Mouse (Mus musculus) embryonic facial prominence, embryonic 14.5 days (tissue): ENCODE measurements around the gene Mical1. TPM values are rescaled to one million over a fixed set of nuclear protein-coding genes. Genes with fewer than 3 reads are reported as not detected.

Experiments used
- ATAC-seq: fragments of 200-750 bp; cut with Nextera tagmentation; 2 replicates; pipeline ENCODE4 v1.8.0; 2017; ENCODE audit warnings: low read depth, moderate number of reproducible peaks, moderate TSS enrichment
- DNase-seq: peaks from one replicate; pipeline ENCODE4 v3.0.0-alpha.2; 2015; ENCODE audit warnings: low spot score
- H3K27ac ChIP-seq: fragments of 300-500 bp; sonication (generic); replicated peaks from 2 replicates; pipeline ENCODE4 v1.5.1; 2014; ENCODE audit warnings: low read depth, mild to moderate bottlenecking, low read length, moderate library complexity
- H3K27me3 ChIP-seq: fragments of 300-500 bp; sonication (generic); replicated peaks from 2 replicates; pipeline ENCODE4 v1.6.1; 2014; ENCODE audit warnings: low read length; ENCODE audit not compliant: control insufficient read depth, insufficient read depth
- H3K36me3 ChIP-seq: fragments of 300-500 bp; sonication (generic); 2 replicates; pipeline ENCODE4 v1.6.1; 2014; ENCODE audit warnings: low read length, mixed read lengths; ENCODE audit not compliant: control insufficient read depth, insufficient read depth
- H3K4me1 ChIP-seq: fragments of 300-500 bp; sonication (generic); 2 replicates; pipeline ENCODE4 v1.6.1; 2014; ENCODE audit warnings: antibody characterized with exemption, low read length; ENCODE audit not compliant: control insufficient read depth, insufficient read depth
- H3K4me2 ChIP-seq: fragments of 300-500 bp; sonication (generic); 2 replicates; pipeline ENCODE4 v1.6.1; 2014; ENCODE audit warnings: low read depth, mild to moderate bottlenecking, low read length, moderate library complexity, mixed read lengths
- H3K4me3 ChIP-seq: fragments of 300-500 bp; sonication (generic); 2 replicates; pipeline ENCODE4 v1.5.1; 2014; ENCODE audit warnings: low read depth, mild to moderate bottlenecking, low read length
- H3K9ac ChIP-seq: fragments of 300-500 bp; sonication (generic); 2 replicates; pipeline ENCODE4 v1.6.1; 2014; ENCODE audit warnings: low read depth, mild to moderate bottlenecking, low read length, moderate library complexity, mixed read lengths
- H3K9me3 ChIP-seq: fragments of 300-500 bp; sonication (generic); 2 replicates; pipeline ENCODE4 v1.6.1; 2016; ENCODE audit warnings: low read length; ENCODE audit not compliant: control insufficient read depth
- WGBS: fragments of 180-500 bp; shearing (Covaris S2); extraction: QIAGEN DNeasy Blood & Tissue Kit; methylation state at CpG from one replicate; pipeline ENCODE4 v1.1.7; 2014; 5-methylcytosine and 5-hydroxymethylcytosine counted together
- polyA plus RNA-seq: library from polyadenylated mRNA; unstranded; fragments of >200 nt; fragmentation: Nextera tagmentation; extraction: Ambion mirVana; gene quantifications from 2 replicates; pipeline ENCODE4 v1.2.1, GENCODE M21; 2014

Gene Mical1
- polyA plus RNA-seq: 26.4 and 31.4 TPM in 2 replicates

DNA sequence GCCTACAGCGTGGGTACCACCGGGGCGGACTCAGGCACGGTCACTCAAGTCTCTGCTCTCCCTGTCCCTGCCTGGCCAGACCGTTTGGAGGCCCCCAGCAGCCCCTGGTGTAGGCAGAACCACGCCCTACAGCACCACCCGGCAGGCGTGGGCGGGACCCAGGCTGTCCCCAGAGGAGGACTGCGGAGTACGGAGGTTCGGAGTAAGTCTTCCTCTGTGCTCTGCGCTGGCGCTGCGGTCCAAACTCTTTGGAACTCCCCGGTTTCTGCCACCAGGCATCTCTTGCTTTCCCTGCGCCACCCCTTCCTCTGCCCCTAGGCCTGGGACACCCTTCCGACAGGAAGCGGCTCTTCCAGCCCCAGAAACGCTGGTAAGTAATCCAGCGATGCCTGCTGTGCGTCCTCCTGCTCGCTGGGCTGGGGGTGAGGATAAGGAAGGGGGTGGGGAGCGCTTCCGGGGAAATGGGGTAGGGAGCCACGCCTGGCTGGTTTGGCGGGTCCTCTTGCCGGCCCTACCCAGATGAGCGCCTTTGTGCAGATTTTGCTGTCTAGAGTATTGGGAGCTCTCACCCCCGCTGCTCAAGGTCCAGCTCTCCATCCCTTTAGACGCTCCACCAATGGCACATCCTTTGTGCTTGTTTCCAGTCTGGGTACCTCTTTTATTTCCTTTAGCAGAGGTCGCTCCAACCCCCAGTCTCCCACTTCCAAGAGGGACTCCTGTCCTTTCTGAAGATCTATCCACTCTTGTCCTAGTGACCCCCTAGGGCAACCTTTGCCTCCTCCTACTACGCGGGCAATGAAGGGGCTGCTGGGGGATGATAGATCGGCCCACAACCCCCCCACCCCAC is at the start of gene Mical1:
Gene Mical1 (plus strand): TSS at position 144 of the 847 bp plus-strand sequence.
- Histone ChIP-seq H3K4me2 (peak within 1 kb of the TSS; percentile 90), H3K4me3 (peak within 1 kb of the TSS; percentile 53), H3K9ac (peak within 1 kb of the TSS; percentile 72), H3K4me1 (peaks cover 14% of the 10 kb centered on the region), H3K27ac (peak within 1 kb of the TSS; percentile 79), H3K27me3 (no peaks in the 10 kb centered on the region), H3K36me3 (peaks cover 11% of the 10 kb centered on the region; the same call in 1 of the 2 replicates), H3K9me3 (no peaks in the 10 kb centered on the region)
- 0% methylated on average over 30 of the region's 35 CpGs for WGBS
- DNase-seq: peak; percentile 79
- peak; percentile 75 for ATAC-seq

DNA sequence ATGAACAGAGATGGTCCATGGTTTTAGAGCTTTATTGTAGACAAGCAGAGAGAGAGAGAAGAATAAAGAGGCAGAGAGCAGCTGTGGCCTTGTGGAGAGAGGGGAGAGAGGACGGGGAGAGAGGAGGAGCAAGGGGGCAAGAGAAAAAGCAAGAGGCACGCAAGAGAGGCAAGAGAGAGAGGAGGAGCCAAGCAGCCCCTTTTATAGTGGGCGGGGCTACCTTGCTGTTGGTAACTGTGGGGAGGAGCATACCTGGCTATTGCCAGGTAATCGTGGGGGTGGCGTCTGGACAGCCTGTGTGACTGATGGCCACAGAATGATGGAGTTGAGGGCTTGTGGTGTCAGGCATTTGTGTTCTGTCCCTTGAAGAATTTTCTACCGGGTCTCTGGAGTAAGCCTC is 49.7 kb upstream of the Mical1 start:
- Histone ChIP-seq H3K4me3 (no peak overlapping the region), H3K36me3 (no peaks in the 10 kb centered on the region), H3K4me2 (no peak overlapping the region), H3K9me3 (no peaks in the 10 kb centered on the region), H3K27me3 (no peaks in the 10 kb centered on the region), H3K9ac (no peak overlapping the region), H3K4me1 (no peaks in the 10 kb centered on the region), H3K27ac (no peak overlapping the region)
- DNase-seq (no peak), ATAC-seq (no peak)
- 47% methylated on average over 4 of the region's 6 CpGs for WGBS

DNA sequence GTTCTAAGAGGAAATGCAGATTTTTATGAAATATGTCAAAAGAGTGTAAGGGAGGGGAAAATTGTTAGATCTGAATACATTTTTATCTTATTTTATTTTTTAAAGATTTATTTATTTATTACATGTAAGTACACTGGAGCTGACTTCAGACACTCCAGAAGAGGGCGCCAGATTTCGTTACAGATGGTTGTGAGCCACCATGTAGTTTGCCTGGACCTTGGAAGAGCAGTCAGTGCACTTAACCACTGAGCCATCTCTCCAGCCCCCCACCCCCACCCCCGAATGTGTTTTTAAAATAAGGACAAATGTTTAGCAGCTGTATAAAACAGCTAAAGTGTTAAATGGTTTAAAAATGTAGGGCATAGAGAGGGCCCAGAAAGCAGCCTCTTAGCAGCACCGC is 41.5 kb upstream of the Mical1 start:
- no peak overlapping the region for H3K27ac ChIP-seq
- H3K4me2 ChIP-seq: no peak overlapping the region
- H3K9ac ChIP-seq: no peak overlapping the region
- 26% methylated on average over 4 of the region's 4 CpGs for WGBS
- H3K4me3 ChIP-seq: no peak overlapping the region
- H3K27me3 ChIP-seq: no peaks in the 10 kb centered on the region
- H3K4me1 ChIP-seq: no peaks in the 10 kb centered on the region
- no peaks in the 10 kb centered on the region for H3K9me3 ChIP-seq
- ATAC-seq (no peak), DNase-seq (peak; percentile 58)
- no peaks in the 10 kb centered on the region for H3K36me3 ChIP-seq

DNA sequence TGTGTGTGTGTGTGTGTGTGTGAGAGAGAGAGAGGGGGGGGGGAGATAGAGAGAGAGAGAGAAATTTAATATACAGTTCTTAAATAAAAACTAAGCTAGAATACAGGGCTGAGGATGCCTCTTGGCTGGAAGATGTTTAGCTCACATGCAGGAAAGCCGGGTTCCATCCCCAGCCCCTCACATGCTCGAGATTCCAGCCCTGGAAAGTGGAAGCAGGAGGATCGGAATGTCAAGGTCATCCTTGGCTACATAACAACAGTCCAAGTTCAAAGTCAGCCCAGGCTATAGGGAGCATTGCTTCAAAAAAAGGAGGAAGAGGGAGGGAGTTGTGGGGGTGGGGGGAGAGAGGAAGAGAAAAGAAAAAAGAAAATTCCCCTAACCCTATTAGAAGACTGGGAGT is 41.0 kb upstream of the Mical1 start:
- Histone ChIP-seq H3K4me3 (no peak overlapping the region), H3K27ac (no peak overlapping the region), H3K9ac (no peak overlapping the region), H3K4me1 (no peaks in the 10 kb centered on the region), H3K27me3 (no peaks in the 10 kb centered on the region), H3K4me2 (no peak overlapping the region), H3K36me3 (no peaks in the 10 kb centered on the region), H3K9me3 (no peaks in the 10 kb centered on the region)
- DNase-seq (no peak), ATAC-seq (no peak)
- 24% methylated on average over 3 of the region's 3 CpGs for WGBS

DNA sequence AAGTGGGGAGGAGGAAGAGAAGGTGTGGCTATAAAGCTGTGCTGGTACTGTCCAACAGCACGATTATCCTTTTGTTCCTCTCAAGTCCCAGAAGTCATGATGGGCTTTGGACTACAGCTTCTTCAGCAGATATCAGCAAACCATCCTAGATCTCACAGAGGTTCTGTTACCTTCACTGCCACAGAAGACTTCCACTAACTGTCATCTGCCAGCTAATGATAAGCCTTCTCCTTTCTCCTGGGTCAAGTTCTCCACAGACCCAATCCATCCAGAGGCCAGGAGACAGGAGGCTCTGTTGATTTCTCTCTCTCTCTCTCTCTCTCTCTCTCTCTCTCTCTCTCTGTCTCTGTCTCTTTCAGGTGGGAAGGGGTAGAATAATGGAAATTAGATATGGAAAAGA is 27.9 kb upstream of the Mical1 start:
- Histone ChIP-seq H3K27ac (no peak overlapping the region), H3K4me3 (no peak overlapping the region), H3K9me3 (no peaks in the 10 kb centered on the region), H3K36me3 (peaks cover 12% of the 10 kb centered on the region), H3K4me2 (no peak overlapping the region), H3K9ac (no peak overlapping the region), H3K4me1 (no peaks in the 10 kb centered on the region), H3K27me3 (no peaks in the 10 kb centered on the region)
- DNase-seq (no peak), ATAC-seq (no peak)
- 76% methylated on average over 1 of the region's 1 CpGs for WGBS

DNA sequence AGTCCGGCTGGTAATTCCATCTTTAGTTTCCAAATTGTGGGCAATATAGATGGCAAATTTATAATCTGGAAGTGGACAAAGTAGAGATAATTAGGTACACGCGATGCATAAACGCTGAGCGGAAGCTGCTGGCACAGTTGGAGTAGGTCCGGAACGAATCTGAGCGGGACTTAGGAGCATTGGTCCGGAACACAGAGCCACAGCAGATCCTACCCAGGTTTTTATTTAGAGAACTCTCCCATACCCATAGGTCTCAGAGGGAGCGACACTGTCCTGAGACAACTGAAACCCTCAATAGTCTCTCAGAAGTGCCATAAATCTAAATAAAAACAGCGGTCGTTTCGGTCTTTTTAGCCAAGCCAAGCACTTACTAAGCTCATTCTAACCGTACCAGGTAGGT is 26.4 kb upstream of the Mical1 start:
- ATAC-seq (peak; percentile 69), DNase-seq (peak; percentile 24)
- peak overlapping the region; percentile 54 for H3K27ac ChIP-seq
- peak overlapping the region; percentile 55 for H3K4me2 ChIP-seq
- H3K36me3 ChIP-seq: peaks cover 26% of the 10 kb centered on the region
- 10% methylated on average over 14 of the region's 14 CpGs for WGBS
- peak overlapping the region; percentile 94 for H3K4me3 ChIP-seq
- H3K9ac ChIP-seq: peak overlapping the region; percentile 87
- no peaks in the 10 kb centered on the region for H3K9me3 ChIP-seq
- no peaks in the 10 kb centered on the region for H3K27me3 ChIP-seq
- H3K4me1 ChIP-seq: no peaks in the 10 kb centered on the region

DNA sequence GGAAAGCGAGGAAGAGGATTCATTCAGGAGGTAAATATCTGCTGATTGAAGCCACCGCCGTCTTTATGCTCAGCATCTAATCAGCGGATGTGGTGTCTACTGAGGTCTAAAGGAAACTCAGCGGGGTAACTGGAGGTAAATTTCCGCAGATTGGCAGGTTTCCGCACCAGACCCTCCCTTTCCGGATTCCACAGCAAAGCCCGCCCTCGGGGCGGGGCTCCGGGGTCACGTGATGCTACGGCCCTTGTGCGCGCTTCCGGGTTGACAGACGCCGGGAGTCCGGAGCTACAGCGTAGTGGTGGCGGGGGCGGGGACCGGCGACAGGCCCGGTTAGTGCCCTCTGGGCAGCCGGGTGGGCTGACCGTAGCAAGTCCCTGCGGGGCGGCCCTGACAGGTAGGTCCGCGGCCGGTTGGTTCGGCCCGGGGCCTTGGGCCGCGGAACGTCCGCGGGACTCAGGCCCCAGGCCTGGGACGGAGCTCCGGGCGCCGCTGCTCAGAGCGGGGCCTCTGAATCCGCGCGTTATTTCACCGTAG is 25.9 kb upstream of the Mical1 start, which contains the start of gene Zbtb24:
Gene Zbtb24 (plus strand): TSS at position 247 of the 534 bp plus-strand sequence.
- Histone ChIP-seq H3K4me2 (peak within 1 kb of the TSS; percentile 63), H3K27me3 (no peaks in the 10 kb centered on the region), H3K9me3 (no peaks in the 10 kb centered on the region), H3K27ac (peak within 1 kb of the TSS; percentile 80), H3K36me3 (peaks cover 31% of the 10 kb centered on the region), H3K9ac (peak within 1 kb of the TSS; percentile 87), H3K4me1 (no peaks in the 10 kb centered on the region), H3K4me3 (peak within 1 kb of the TSS; percentile 94)
- DNase-seq (peak; percentile 97), ATAC-seq (peak; percentile 94)
- WGBS: under 1% methylated on average over 44 of the region's 49 CpGs

DNA sequence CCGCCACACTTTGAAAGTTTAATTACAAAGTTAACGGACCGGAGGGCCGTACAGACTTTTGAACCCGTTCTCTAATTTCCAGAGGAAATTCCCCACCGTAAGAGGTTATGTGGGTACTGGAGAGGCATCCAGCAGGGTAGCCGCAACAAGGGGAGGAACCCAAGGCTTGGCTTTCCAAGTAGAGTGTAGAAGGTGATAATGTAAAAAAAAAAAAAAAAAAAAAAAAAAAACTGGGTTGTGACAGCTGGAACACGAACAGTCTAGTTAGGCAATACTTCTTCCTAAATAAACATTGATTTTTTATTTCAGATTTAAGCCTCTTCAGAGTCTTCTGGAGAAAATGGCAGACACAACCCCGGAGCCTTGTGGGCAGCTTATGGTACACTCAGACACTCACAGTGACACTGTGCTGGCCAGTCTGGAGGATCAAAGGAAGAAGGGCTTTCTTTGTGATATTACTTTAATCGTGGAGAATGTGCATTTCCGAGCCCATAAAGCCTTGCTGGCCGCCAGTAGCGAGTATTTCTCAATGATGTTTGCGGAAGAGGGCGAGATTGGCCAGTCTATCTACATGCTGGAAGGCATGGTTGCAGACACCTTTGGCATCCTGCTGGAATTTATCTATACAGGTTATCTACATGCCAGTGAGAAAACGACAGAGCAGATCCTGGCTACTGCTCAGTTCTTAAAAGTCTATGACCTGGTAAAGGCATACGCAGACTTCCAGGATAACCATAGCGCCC is 25.2 kb upstream of the Mical1 start:
- no peak for ATAC-seq
- DNase-seq: no peak
- Histone ChIP-seq H3K4me1 (no peaks in the 10 kb centered on the region), H3K27ac (peak overlapping the region; percentile 80), H3K4me3 (peak overlapping the region; percentile 94), H3K4me2 (peak overlapping the region; percentile 63), H3K27me3 (no peaks in the 10 kb centered on the region), H3K9ac (peak overlapping the region; percentile 87), H3K36me3 (peaks cover 38% of the 10 kb centered on the region), H3K9me3 (no peaks in the 10 kb centered on the region)
- 53% methylated on average over 18 of the region's 18 CpGs for WGBS
